Mouse (Mus musculus) lung, adult 2 months (tissue): ENCODE measurements around the gene Eif2ak3.

Experiments used
- CTCF ChIP-seq: fragments of 200-500 bp; IDR thresholded peaks from 2 replicates; pipeline ENCODE4 v1.5.1; 2011; ENCODE audit warnings: mild to moderate bottlenecking, low read length, control low read depth; ENCODE audit not compliant: insufficient read depth
- POLR2A ChIP-seq: fragments of 200-500 bp; IDR thresholded peaks from 2 replicates; pipeline ENCODE4 v1.6.1; 2011; ENCODE audit warnings: low read depth, mild to moderate bottlenecking, control low read depth, low read length, borderline replicate concordance; ENCODE audit errors: extremely low read depth

GRCm38 (mm10) chr6:70855529-70856309 lies 11.4 kb downstream of the Eif2ak3 start:
- TF ChIP-seq CTCF (no peak), POLR2A (no peak)
